Mouse (Mus musculus) brain, embryonic 18.5 days (tissue): ENCODE results near the gene Osbpl9.

Experiments used
- DNase-seq: peaks from one replicate; pipeline ENCODE4 v3.0.0-alpha.2; 2012; ENCODE audit warnings: low read depth, low spot score

The Osbpl9 gene

DNA sequence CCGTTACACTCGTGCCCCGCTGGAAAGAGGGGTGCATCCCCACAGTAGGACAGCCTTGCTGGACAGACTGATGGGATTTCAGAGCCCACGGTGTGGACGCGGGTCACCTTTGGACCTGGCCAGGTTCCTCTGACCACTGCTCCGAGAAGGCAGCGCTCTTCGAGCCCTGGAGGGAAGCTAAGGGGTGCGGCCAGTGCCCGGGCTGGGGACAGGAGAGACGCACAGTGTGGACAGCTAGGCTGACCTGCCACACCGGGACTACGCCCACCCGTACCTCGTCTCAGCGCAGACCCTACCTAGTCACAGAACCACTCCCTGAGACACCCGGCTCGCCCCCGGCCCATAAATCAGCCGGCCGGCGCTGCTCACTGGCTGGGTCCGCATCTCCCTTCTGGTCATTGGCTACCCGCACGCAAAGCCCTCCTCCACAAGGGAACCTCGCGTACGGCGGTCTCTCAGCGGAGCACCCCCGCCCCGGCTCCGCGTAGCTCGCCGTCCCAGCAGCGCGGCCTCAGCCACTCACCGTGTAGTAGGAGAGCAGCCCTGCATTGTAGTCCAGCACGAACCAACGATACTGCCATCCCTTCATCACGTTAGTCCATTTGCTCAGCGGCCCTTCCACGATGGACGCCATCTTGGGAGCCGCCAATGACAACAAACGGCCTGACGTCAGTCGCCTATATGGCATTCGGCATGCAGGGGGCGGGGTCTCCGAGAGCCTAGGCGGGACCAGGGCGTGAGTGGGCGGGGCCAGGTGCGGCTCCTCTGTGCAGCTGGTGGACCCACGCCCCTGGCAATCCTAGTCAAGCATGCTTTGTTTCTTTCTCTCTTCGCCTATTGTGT lies at the start of gene Osbpl9:
Osbpl9 (minus strand) TSS at position 691 of the 843 bp plus-strand sequence.
- DNase-seq, result peak; percentile 93

DNA sequence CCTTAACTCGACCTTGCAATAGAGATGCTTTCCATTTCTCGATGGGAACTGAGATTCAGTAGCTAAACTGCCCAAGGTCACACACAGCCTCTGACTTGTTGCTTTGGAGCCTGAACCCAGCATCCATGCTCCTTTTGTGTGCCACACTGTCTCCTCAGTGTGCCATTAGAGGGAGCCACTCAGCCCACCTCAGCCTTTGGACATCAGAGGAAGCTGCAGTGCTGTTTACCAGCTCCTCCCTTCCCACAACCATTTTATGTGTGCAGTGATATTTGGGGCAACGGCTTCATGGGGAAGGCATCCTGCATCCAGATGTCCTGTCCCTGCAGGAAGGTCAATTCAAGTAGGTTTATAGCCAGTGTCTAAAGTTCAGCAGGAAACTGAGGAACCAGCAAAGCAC lies 49.5 kb upstream of the Osbpl9 start:
- DNase-seq, result no peak

- DNase-seq, result no peak
Observed at GRCm38 (mm10) chr4:109245016-109245620, 43.0 kb upstream of the Osbpl9 start.

GRCm38 (mm10) chr4:109244506-109244905 lies 42.4 kb upstream of the Osbpl9 start:
- no peak for DNase-seq

DNA sequence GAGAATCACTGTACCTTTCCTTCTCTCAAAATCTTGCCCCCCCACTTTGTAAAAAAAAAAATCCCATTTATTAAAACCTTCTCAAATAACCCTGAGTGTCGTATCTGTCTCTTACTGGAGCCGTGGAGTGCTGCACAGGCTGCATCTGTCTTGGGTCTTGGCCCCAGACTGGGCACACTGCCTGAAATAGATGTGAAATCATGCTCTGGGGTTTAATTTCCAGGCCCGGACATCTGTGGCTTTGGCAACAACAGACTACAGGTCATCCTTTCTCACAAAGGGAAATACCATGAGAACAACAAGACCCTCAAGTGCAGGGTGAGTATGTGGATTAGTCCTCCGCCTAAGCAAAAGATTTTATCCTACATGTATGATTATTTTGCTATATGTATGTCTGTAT lies 39.9 kb upstream of the Osbpl9 start:
- no peak for DNase-seq

DNA sequence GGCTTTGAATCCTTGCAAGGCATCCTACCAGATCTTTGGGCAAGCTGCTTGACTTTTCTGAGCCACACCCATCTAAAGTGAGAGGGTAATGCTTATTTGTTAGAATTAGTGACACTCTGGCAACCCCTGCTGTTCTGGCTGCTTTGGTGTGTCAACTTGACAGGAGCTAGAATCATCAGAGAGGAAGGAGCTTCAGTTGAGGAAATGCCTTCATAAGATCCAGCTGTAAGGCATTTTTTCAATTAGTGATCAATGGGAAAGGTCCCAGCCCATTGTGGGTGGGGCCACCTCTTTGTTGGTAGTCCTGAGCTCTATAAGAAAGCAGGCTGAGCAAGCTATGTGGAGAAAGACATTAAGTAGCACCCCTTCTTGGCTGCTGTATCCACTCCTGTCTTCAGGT lies 39.1 kb upstream of the Osbpl9 start:
- DNase-seq, result no peak

DNA sequence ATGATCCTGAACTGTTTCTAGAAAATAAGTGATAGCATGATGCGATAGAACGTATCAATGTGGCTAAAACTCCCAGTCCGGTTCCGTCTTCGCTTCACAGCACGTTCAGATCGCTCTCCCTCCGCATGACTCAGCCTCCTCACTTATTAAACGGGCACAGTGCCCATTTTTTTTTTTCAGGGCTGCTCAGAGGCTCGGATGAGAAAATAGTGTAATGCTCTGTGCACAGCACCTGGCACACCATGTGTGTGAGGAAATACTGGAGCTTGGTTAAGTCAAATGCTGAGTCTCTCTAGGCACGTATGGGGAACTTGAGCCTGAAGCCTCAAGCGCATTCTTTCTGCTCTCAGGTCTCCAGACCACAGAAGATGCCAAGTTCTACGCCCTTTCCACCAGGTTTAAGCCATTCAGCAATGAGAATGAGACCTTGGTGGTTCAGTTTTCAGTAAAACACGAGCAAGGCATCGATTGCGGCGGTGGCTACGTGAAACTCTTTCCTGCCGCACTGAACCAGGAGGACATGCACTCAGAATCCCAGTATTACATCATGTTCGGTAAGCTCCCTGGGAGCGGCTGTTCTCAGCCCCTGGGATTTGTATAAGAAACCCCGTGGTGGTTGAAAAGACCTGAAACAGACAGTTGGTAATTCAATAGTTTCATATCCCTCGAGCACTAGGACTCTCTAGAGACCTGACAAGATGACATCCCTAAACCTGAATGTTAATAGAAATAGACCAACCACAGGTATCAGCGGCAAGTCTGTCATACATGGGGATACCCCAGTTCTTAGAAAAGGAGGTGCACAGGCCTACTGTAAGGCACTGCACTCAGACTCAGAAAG lies 36.6 kb upstream of the Osbpl9 start:
- DNase-seq, result no peak

DNA sequence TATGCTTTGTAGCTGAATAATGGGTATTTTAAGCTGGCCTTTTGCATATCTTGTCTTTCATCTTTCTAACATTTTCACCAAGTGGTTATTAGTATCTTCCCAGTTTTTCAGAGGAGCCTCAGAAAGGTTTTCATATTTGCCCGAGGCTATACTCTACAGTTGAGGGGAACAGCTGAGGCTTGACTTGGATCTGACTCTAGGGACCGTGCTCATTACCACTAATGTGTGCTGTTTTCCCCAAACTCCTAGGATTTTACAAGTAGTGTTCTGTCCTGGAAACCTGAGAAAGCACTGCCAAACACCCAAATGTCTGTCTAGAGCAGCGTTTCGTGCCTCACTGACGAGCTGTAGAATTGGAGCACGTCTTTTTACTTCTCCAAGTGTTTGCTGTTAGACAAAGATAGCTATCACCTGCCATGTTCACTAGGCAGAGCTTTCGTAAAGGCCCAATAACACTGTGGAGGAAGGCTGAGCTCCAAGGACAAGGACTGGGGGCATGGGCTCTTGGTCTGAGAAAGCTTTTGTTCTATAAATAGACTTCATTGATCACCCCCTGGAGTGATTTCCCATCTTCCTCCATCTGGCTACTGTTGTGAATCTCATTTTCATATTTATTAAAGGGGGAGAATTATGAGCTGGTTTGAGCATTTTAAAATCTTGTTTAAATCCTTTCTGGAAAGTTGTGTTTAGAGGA lies 34.3 kb upstream of the Osbpl9 start:
- no peak for DNase-seq

DNA sequence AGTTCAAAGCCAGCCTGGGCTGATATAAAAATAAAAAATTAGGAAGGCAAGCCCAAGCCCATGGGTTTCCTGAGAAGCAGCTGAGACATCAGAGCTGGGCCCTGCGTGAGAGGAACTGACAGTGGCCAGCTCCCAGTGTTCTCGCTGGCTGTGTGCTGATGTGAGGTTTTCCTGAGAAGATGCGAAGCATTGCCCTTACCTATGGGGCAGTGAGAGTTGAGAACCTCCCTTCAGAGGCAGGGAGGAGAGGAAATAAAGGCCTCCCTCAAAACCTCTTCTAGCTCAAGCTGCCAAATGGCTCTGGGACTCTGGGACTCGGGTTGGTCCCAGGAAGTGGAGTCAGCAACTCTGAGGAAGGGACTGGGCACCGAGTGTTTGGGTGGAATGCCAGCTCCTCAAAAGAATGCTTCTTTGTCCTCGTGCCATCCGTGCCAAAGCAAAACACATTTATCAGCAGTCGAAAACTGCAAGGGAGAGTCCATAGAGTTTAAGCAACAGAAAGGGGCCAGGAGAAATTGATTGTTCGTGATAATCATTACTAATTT lies 32.8 kb upstream of the Osbpl9 start:
- no peak for DNase-seq

- DNase-seq, result no peak
Observed at GRCm38 (mm10) chr4:109234185-109234584, 32.1 kb upstream of the Osbpl9 start, which contains the start of gene Calr4. Gene Calr4 (plus strand): TSS chr4:109234485.

DNA sequence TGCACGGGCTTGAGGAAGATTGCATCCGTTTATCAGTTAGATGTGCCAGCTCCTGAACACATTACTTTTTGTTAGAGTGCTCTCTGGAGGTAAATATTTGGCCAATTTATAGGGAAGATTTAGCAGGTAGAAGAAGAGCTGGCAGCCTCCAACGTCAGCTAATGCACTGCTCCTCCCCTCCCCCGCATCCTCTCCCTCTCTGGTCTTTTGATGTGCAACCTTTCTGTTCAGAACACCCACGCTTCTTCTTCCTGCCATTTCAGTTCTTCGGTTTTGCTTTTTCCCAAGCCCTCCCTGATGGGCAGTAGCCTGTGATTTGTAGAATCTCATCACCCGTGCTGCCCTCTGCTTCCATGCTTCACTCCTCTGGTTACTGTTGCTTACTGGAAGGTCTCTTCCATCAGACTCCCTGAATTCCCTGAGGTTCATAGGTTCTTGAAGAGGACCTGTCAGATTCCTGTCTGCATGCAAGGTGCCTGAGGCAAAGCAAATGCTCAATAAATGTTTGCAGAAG lies 27.8 kb upstream of the Osbpl9 start:
- DNase-seq, result no peak

GRCm38 (mm10) chr4:109226071-109226470 lies 24.0 kb upstream of the Osbpl9 start:
- no peak for DNase-seq

DNA sequence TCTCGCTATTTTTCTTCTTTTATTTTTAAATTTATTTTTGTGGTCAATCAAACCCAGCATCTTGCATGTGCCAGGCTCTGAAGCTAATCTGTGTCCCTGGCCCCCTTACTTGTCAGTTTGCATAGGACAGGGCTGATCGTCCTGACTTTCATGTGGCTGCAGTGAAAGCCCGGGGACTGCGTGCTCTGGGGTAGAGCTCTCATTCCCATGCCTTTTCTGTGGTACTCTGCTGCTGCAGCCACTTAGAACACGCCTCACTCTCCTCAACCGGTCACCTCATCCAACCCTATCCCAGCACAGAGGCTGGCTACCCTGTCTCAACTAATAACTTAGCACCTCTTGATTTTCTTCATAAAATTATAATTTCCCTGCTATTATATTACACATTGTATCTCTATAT lies 23.5 kb upstream of the Osbpl9 start:
- no peak for DNase-seq

GRCm38 (mm10) chr4:109224762-109225552 lies 22.9 kb upstream of the Osbpl9 start:
- DNase-seq, result peak; percentile 79

DNA sequence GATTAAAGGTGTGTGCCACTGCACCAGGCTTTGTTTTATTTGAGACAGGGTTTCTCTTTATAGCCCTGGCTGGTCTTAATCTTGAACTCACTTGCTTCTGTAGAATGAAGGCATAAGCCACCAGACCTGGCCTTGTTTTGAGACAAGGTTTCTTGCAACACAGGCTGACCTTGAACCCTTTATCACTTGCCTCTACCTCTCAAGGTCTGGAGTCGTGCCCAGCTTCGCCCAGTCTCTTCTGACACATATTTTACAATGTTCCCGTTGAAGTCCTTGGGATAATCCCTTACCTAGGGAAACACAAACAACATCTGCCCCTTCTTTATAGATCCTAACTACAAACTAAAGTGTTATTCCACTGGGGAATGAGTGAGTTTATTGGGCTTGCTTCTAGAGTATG lies 19.9 kb upstream of the Osbpl9 start:
- DNase-seq, result no peak

GRCm38 (mm10) chr4:109220441-109220940 lies 18.4 kb upstream of the Osbpl9 start:
- DNase-seq, result no peak

GRCm38 (mm10) chr4:109218008-109218407 lies 15.9 kb upstream of the Osbpl9 start:
- DNase-seq, result no peak

GRCm38 (mm10) chr4:109213986-109214385 lies 11.9 kb upstream of the Osbpl9 start:
- no peak for DNase-seq

- no peak for DNase-seq
Observed at GRCm38 (mm10) chr4:109210881-109211280, 8.8 kb upstream of the Osbpl9 start.

GRCm38 (mm10) chr4:109210253-109210652 lies 8.2 kb upstream of the Osbpl9 start:
- DNase-seq, result no peak
